Mouse (Mus musculus) lung, adult 2 months (tissue): ENCODE results near the gene Ptprd.

ENCODE experiments used
- CTCF ChIP-seq: fragments of 200-500 bp; IDR thresholded peaks from 2 replicates; pipeline ENCODE4 v1.5.1; 2011; ENCODE audit warnings: mild to moderate bottlenecking, low read length, control low read depth; ENCODE audit not compliant: insufficient read depth
- POLR2A ChIP-seq: fragments of 200-500 bp; IDR thresholded peaks from 2 replicates; pipeline ENCODE4 v1.6.1; 2011; ENCODE audit warnings: low read depth, mild to moderate bottlenecking, control low read depth, low read length, borderline replicate concordance; ENCODE audit errors: extremely low read depth

DNA sequence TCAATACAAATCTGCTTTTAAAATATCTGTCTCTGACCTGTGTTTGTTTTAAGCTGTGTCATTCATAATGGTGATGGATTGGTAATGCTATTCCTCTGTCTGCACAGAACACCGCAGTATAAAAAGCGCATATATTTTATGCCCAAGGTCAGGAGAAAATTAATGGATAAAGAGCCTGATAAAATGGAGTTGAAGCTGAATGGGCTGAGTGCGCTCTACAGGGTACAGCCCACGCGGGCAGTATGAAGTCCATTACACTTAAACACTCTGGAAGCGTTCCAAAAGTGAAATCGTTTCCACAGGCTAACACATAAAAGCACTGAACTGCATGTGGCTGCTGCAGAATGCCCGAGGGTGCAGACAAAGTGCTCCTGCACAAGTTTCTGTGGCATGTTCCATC, 2032.3 kb downstream of the Ptprd start:
- TF ChIP-seq CTCF, result no peak
- no peak for TF ChIP-seq POLR2A
